Mouse (Mus musculus): ENCODE measurements around the gene Hes7. TPM values are rescaled to one million over a fixed set of nuclear protein-coding genes. Genes with fewer than 3 reads are reported as not detected.

Gene Hes7
- polyA plus RNA-seq, 1 experiment from 2014 or later, result 0.68 TPM

DNA sequence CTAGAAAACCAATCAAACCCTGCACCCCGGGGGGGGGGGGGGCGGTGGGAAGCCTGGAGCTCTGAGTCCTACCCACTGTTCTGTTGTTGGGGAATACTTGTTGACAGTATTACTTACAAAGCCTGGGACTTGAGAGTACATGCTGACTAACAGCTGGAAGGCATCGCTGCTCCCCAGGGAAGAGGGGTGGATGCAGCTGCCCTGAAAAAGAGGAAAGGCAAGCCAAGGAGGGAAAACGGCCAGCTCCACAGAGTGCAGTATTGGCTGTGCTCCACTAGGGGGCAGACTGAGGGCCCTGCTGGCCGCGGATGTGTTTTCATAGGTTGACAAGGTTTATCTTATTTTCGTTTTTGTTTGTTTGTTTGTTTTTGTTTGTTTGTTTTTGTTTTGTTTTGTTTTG, 51.4 kb downstream of the Hes7 start:
- TF ChIP-seq CTCF (IDR thresholded peaks at IDR 0.05; ENCODE audit: low read depth), result peak; percentile 89
- Histone ChIP-seq H3K4me2 (no peak overlapping the region), H3K36me3 (ENCODE audit: insufficient read depth) (no peaks in the 10 kb centered on the region)

DNA sequence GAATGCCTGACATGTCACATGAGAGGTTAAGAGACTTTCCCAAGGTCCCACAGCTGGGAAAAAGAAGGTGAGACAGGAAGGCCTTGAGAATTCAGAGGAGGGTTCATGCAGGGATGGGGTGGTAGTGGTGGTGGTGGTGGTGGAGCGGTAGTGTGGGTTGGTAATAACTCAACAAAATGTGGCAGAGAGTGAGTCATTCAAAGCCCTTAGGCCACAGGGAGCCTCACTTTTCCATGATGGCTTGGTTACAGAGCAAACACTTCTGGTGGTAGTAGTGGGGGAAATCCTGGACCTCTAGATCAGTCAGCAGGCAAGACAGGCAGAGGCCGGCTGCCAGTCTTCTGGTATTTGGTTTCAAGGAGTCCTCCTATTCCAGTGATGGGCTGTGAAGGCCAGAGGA, 52.4 kb downstream of the Hes7 start:
- no peak for ATAC-seq (ENCODE audit: insufficient read depth)

More for the DNA sequence above, 51.4 kb downstream of the Hes7 start:
- H3K9ac ChIP-seq, result no peak overlapping the region
- DNase-seq, result peak; percentile 84
- peak; percentile 74; the same call in 1 of the 2 replicates for ATAC-seq (ENCODE audit: insufficient read depth)
- H3K4me3 ChIP-seq (ENCODE audit: low read depth, low read length), result no peak overlapping the region
- H3K9me3 ChIP-seq (ENCODE audit: low read depth, low read length), result no peaks in the 10 kb centered on the region
- 22% methylated on average over 7 of the region's 7 CpGs for WGBS
- no peaks in the 10 kb centered on the region for H3K27me3 ChIP-seq (ENCODE audit: insufficient read depth, low read length)
- H3K4me1 ChIP-seq (ENCODE audit: insufficient read depth), result no peaks in the 10 kb centered on the region
- H3K27ac ChIP-seq (ENCODE audit: low read depth), result no peak overlapping the region

More for the DNA sequence above, 52.4 kb downstream of the Hes7 start:
- Histone ChIP-seq H3K27ac (ENCODE audit: low read depth) (no peak overlapping the region), H3K9ac (no peak overlapping the region), H3K4me2 (no peak overlapping the region), H3K4me1 (ENCODE audit: insufficient read depth) (no peaks in the 10 kb centered on the region), H3K36me3 (ENCODE audit: insufficient read depth) (no peaks in the 10 kb centered on the region), H3K9me3 (ENCODE audit: low read depth, low read length) (no peaks in the 10 kb centered on the region), H3K4me3 (ENCODE audit: low read depth, low read length) (no peak overlapping the region), H3K27me3 (ENCODE audit: insufficient read depth, low read length) (no peaks in the 10 kb centered on the region)
- 75% methylated on average over 2 of the region's 2 CpGs for WGBS
- no peak for TF ChIP-seq CTCF (IDR thresholded peaks at IDR 0.05; ENCODE audit: low read depth)
- no peak for DNase-seq

Other genes starting within 250 kb of the Hes7 start
- gene Ndel1, start 248.5 kb upstream of the Hes7 start, polyA plus RNA-seq (2014; fragmentation: Nextera tagmentation; extraction: Ambion mirVana), result 63.1 and 67.6 TPM in 2 replicates
- 0.07 and 0.11 TPM in 2 replicates for gene Rnf222, start 231.9 kb upstream of the Hes7 start, polyA plus RNA-seq (2014; fragmentation: Nextera tagmentation; extraction: Ambion mirVana)
- gene Rpl26, start 218.8 kb upstream of the Hes7 start, polyA plus RNA-seq (2014; fragmentation: Nextera tagmentation; extraction: Ambion mirVana), result 1,103 and 1,167 TPM in 2 replicates
- not detected in 2 replicates for gene Odf4, start 193.3 kb upstream of the Hes7 start, polyA plus RNA-seq (2014; fragmentation: Nextera tagmentation; extraction: Ambion mirVana)
- gene Arhgef15, start 162.9 kb upstream of the Hes7 start, polyA plus RNA-seq (2014; fragmentation: Nextera tagmentation; extraction: Ambion mirVana), result 21.6 and 23.9 TPM in 2 replicates
- gene Slc25a35, start 152.3 kb upstream of the Hes7 start, polyA plus RNA-seq (2014; fragmentation: Nextera tagmentation; extraction: Ambion mirVana), result 3.9 and 4.0 TPM in 2 replicates
- gene Rangrf, start 145.2 kb upstream of the Hes7 start, polyA plus RNA-seq (2014; fragmentation: Nextera tagmentation; extraction: Ambion mirVana), result 49.9 TPM in 2 replicates
- gene Pfas, start 111.9 kb upstream of the Hes7 start, polyA plus RNA-seq (2014; fragmentation: Nextera tagmentation; extraction: Ambion mirVana), result 36.8 and 43.3 TPM in 2 replicates
- 59.3 and 63.6 TPM in 2 replicates for gene Ctc1, start 104.5 kb upstream of the Hes7 start, polyA plus RNA-seq (2014; fragmentation: Nextera tagmentation; extraction: Ambion mirVana)
- gene Aurkb, start 74.8 kb upstream of the Hes7 start, polyA plus RNA-seq (2014; fragmentation: Nextera tagmentation; extraction: Ambion mirVana), result 209 and 211 TPM in 2 replicates
- gene Borcs6, start 60.7 kb upstream of the Hes7 start, polyA plus RNA-seq (2014; fragmentation: Nextera tagmentation; extraction: Ambion mirVana), result 8.0 and 9.5 TPM in 2 replicates
- 51.0 and 54.4 TPM in 2 replicates for gene Tmem107, start 49.6 kb upstream of the Hes7 start, polyA plus RNA-seq (2014; fragmentation: Nextera tagmentation; extraction: Ambion mirVana)
- 64.0 and 64.2 TPM in 2 replicates for gene Vamp2, start 31.9 kb upstream of the Hes7 start, polyA plus RNA-seq (2014; fragmentation: Nextera tagmentation; extraction: Ambion mirVana)
- gene Per1, start 25.2 kb upstream of the Hes7 start, polyA plus RNA-seq (2014; fragmentation: Nextera tagmentation; extraction: Ambion mirVana), result 15.4 and 23.7 TPM in 2 replicates
- gene 9130213A22Rik, start 2.2 kb downstream of the Hes7 start, polyA plus RNA-seq (2014; fragmentation: Nextera tagmentation; extraction: Ambion mirVana), result 0.19 and 0.41 TPM in 2 replicates
- gene Aloxe3, start 5.5 kb downstream of the Hes7 start, polyA plus RNA-seq (2014; fragmentation: Nextera tagmentation; extraction: Ambion mirVana), result 0.09 and 0.17 TPM in 2 replicates
- gene Alox12b, start 36.6 kb downstream of the Hes7 start, polyA plus RNA-seq (2014; fragmentation: Nextera tagmentation; extraction: Ambion mirVana), result not detected in 2 replicates
- gene Alox8, start 77.4 kb downstream of the Hes7 start, polyA plus RNA-seq (2014; fragmentation: Nextera tagmentation; extraction: Ambion mirVana), result not detected in 2 replicates
- not detected in 2 replicates for gene Gucy2e, start 116.6 kb downstream of the Hes7 start, polyA plus RNA-seq (2014; fragmentation: Nextera tagmentation; extraction: Ambion mirVana)
- 16.6 and 19.2 TPM in 2 replicates for gene Cntrob, start 203.4 kb downstream of the Hes7 start, polyA plus RNA-seq (2014; fragmentation: Nextera tagmentation; extraction: Ambion mirVana)
- gene Trappc1, start 203.6 kb downstream of the Hes7 start, polyA plus RNA-seq (2014; fragmentation: Nextera tagmentation; extraction: Ambion mirVana), result 143 and 150 TPM in 2 replicates
- 0.89 and 1.3 TPM in 2 replicates for gene Kcnab3, start 205.9 kb downstream of the Hes7 start, polyA plus RNA-seq (2014; fragmentation: Nextera tagmentation; extraction: Ambion mirVana)
- 15.2 TPM in 2 replicates for gene Rnf227, start 220.1 kb downstream of the Hes7 start, polyA plus RNA-seq (2014; fragmentation: Nextera tagmentation; extraction: Ambion mirVana)
- 57.3 and 59.9 TPM in 2 replicates for gene Chd3, start 249.0 kb downstream of the Hes7 start, polyA plus RNA-seq (2014; fragmentation: Nextera tagmentation; extraction: Ambion mirVana)